Mouse (Mus musculus): ENCODE results near the gene Sgk1. TPM values are rescaled to one million over a fixed set of nuclear protein-coding genes. Genes with fewer than 3 reads are reported as not detected.

The Sgk1 gene
- total RNA-seq, 1 experiment: 217 TPM

DNA sequence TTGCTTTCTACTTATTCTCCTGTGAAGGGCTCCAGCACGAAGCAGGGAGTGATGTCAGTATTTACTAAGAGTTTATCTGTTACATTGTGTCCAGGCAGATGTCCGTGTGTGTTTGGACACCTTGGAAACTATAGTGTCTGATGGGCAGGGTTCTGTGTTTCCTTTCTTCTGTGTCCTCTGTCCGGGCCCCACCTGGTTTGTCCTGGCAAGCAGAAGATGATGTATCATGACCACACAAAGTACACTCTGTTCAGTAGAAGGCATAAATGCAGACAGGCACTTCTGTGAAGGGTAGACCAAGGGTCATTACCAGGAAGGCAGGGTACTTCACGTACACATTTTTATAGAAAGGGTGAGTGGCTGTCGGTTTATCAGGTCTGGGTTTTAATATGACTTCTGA is 122.8 kb downstream of the Sgk1 start:
- H3K4me3 ChIP-seq (ENCODE audit: insufficient read depth in 1 of 2, low read depth in 1 of 2, low read length in 2 of 2, poor library complexity in 1 of 2, severe bottlenecking in 1 of 2): no peak overlapping the region
- H3K36me3 ChIP-seq (ENCODE audit: control insufficient read depth, insufficient read depth, low read length, poor library complexity, severe bottlenecking): peaks cover 5% of the 10 kb centered on the region; the same call in 1 of the 2 replicates
- TF ChIP-seq ZC3H11A (IDR thresholded peaks at IDR 0.05; ENCODE audit: borderline replicate concordance, low read depth, low read length) (no peak), MAFK (IDR thresholded peaks at IDR 0.05; ENCODE audit: insufficient read depth, low read depth, low read length) (no peak), HCFC1 (IDR thresholded peaks at IDR 0.05; ENCODE audit: borderline replicate concordance, insufficient read depth, low read length) (no peak), ZNF384 (IDR thresholded peaks at IDR 0.05; ENCODE audit: low read depth, low read length) (no peak), CHD2 (IDR thresholded peaks at IDR 0.05; ENCODE audit: low read depth, low read length) (no peak)
- in situ Hi-C loops (cut with MboI; ENCODE audit: low sequenced_read_pairs in 2 of 2, unreplicated experiment in 2 of 2): loop anchor here (5.0 to 25.0 kb wide), 5 partner anchors 392 to 622 kb away; partner anchors contain the start of gene 1700020N01Rik (in 1 of the 2)
- 0 out of 4 replicates have a peak, but pooled peaks cover 0 to 2% of the 10 kb centered on the region in 2 experiments for H3K4me1 ChIP-seq (ENCODE audit: control insufficient read depth in 2 of 2, insufficient read depth in 2 of 2, low read length in 2 of 2, poor library complexity in 1 of 2)
- no peaks in the 10 kb centered on the region for H3K9me3 ChIP-seq (ENCODE audit: control insufficient read depth, insufficient read depth, low read depth, low read length)
- no peak for DNase-seq (ENCODE audit: low read depth, low spot score)
- H3K27ac ChIP-seq (ENCODE audit: insufficient read depth, low read depth, low read length, poor library complexity, severe bottlenecking): no peak overlapping the region
- H3K9ac ChIP-seq (ENCODE audit: insufficient read depth, low read depth, low read length, poor library complexity, severe bottlenecking): no peak overlapping the region

DNA sequence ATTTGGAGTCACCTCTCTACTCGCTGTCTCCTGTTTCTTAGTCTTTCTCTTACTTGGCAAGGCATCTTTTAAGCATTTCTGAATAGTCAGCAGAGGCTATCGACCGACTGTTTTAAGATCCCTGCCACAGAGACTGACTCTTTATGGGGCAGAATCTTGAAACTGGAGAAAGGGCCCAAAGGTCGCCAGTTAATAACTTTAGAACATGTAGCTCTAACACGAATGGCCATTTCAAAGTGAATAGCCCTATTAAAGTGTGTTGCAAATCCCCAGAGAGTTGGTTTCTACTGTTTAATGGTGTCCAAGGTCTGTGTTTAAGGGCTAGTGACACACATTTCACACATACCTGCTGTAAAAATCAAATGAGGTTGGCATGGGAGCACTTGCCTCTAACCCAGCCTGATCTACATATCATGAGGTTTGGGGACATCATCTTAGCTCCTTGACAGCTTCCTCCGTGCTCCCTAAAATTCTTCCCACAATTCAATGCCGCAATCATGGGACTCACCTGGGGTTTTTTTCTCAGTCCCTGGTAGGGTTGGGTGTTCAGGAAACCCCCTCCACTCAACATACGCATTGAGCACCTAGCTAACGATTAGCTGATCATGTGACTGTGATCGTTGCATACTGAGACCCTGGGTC is 125.3 kb downstream of the Sgk1 start:
- no peak overlapping the region for H3K27ac ChIP-seq (ENCODE audit: insufficient read depth, low read depth, low read length, poor library complexity, severe bottlenecking)
- no peaks in the 10 kb centered on the region for H3K36me3 ChIP-seq (ENCODE audit: control insufficient read depth, insufficient read depth, low read length, poor library complexity, severe bottlenecking)
- H3K4me1 ChIP-seq (ENCODE audit: control insufficient read depth in 2 of 2, insufficient read depth in 2 of 2, low read length in 2 of 2, poor library complexity in 1 of 2): no peaks in the 10 kb centered on the region
- TF ChIP-seq CHD2 (IDR thresholded peaks at IDR 0.05; ENCODE audit: low read depth, low read length) (no peak), ZC3H11A (IDR thresholded peaks at IDR 0.05; ENCODE audit: borderline replicate concordance, low read depth, low read length) (no peak), HCFC1 (IDR thresholded peaks at IDR 0.05; ENCODE audit: borderline replicate concordance, insufficient read depth, low read length) (no peak), MAFK (IDR thresholded peaks at IDR 0.05; ENCODE audit: insufficient read depth, low read depth, low read length) (no peak), ZNF384 (IDR thresholded peaks at IDR 0.05; ENCODE audit: low read depth, low read length) (no peak)
- H3K9me3 ChIP-seq (ENCODE audit: control insufficient read depth, insufficient read depth, low read depth, low read length): no peaks in the 10 kb centered on the region
- in situ Hi-C loops (cut with MboI; ENCODE audit: low sequenced_read_pairs in 2 of 2, unreplicated experiment in 2 of 2): loop anchor here (5.0 to 25.0 kb wide), 5 partner anchors 395 to 625 kb away; partner anchors contain the start of gene 1700020N01Rik (in 1 of the 2)
- H3K4me3 ChIP-seq (ENCODE audit: insufficient read depth in 1 of 2, low read depth in 1 of 2, low read length in 2 of 2, poor library complexity in 1 of 2, severe bottlenecking in 1 of 2): no peak overlapping the region
- H3K9ac ChIP-seq (ENCODE audit: insufficient read depth, low read depth, low read length, poor library complexity, severe bottlenecking): no peak overlapping the region
- no peak for DNase-seq (ENCODE audit: low read depth, low spot score)

DNA sequence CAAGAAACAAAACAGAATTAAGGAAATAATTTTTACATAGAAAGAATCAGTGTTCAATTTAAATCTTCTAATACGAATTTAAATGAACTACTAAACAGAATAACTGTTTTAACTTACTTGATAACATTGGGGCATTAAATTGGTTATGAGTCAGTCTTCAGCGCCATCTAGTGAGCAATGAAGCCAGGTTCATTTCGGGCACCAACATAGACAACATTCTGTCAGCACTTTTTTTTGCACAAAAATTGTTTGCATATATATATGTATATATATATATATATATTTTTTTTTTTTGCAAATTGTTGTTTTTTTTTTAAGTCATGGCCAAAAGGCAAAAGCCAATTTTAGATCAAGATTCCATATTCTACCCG is 125.8 kb downstream of the Sgk1 start:
- Histone ChIP-seq H3K36me3 (ENCODE audit: control insufficient read depth, insufficient read depth, low read length, poor library complexity, severe bottlenecking) (no peaks in the 10 kb centered on the region), H3K4me1 (ENCODE audit: control insufficient read depth in 2 of 2, insufficient read depth in 2 of 2, low read length in 2 of 2, poor library complexity in 1 of 2) (no peaks in the 10 kb centered on the region), H3K9me3 (ENCODE audit: control insufficient read depth, insufficient read depth, low read depth, low read length) (no peaks in the 10 kb centered on the region), H3K9ac (ENCODE audit: insufficient read depth, low read depth, low read length, poor library complexity, severe bottlenecking) (no peak overlapping the region), H3K4me3 (ENCODE audit: insufficient read depth in 1 of 2, low read depth in 1 of 2, low read length in 2 of 2, poor library complexity in 1 of 2, severe bottlenecking in 1 of 2) (no peak overlapping the region), H3K27ac (ENCODE audit: insufficient read depth, low read depth, low read length, poor library complexity, severe bottlenecking) (no peak overlapping the region)
- TF ChIP-seq HCFC1 (IDR thresholded peaks at IDR 0.05; ENCODE audit: borderline replicate concordance, insufficient read depth, low read length) (no peak), ZC3H11A (IDR thresholded peaks at IDR 0.05; ENCODE audit: borderline replicate concordance, low read depth, low read length) (peak; percentile 92), CHD2 (IDR thresholded peaks at IDR 0.05; ENCODE audit: low read depth, low read length) (no peak), ZNF384 (IDR thresholded peaks at IDR 0.05; ENCODE audit: low read depth, low read length) (peak; percentile 36; the same call in 1 of the 2 replicates), MAFK (IDR thresholded peaks at IDR 0.05; ENCODE audit: insufficient read depth, low read depth, low read length) (peak; percentile 48; the same call in 1 of the 2 replicates)
- in situ Hi-C loops (cut with MboI; ENCODE audit: low sequenced_read_pairs in 2 of 2, unreplicated experiment in 2 of 2): loop anchor here (5.0 to 25.0 kb wide), 5 partner anchors 395 to 625 kb away; partner anchors contain the start of gene 1700020N01Rik (in 1 of the 2)
- DNase-seq (ENCODE audit: low read depth, low spot score): no peak

DNA sequence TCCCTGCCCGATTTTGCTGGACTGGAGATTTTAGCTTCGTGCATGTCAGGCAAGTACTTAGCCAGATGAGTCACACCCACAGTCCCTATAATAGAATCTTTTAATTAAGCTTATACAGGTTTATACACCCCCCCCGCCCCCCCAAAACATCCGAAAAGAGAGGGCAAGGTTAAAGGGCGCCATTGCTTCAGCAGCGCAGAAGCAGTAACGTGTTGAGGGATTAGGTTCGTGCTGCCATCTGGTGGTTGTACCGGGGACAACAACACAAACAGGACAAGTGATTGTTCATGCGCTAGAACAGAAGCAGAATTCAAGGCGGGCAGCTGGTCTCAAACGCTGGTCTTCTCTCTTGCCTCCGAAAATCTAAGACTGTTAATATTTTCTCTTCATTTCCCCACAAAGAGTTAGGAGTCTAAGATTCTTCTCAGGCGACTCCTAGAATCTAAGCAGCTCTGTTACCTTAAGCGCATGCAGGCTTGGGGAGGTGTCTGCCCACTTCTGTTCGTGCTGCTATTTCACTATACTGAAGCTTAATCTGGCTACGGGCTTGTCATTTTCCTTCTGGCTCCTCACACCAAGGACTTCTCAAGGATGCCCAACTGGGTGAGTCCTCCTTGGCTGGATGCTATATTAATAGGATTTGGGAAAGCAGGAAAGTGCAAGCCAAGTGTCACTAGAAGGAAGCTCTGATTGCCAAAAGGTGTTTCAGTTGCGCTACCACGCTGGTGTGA is 128.3 kb downstream of the Sgk1 start:
- Histone ChIP-seq H3K27ac (ENCODE audit: insufficient read depth, low read depth, low read length, poor library complexity, severe bottlenecking) (no peak overlapping the region), H3K9me3 (ENCODE audit: control insufficient read depth, insufficient read depth, low read depth, low read length) (no peaks in the 10 kb centered on the region), H3K4me3 (ENCODE audit: insufficient read depth in 1 of 2, low read depth in 1 of 2, low read length in 2 of 2, poor library complexity in 1 of 2, severe bottlenecking in 1 of 2) (no peak overlapping the region), H3K9ac (ENCODE audit: insufficient read depth, low read depth, low read length, poor library complexity, severe bottlenecking) (no peak overlapping the region), H3K36me3 (ENCODE audit: control insufficient read depth, insufficient read depth, low read length, poor library complexity, severe bottlenecking) (no peaks in the 10 kb centered on the region), H3K4me1 (ENCODE audit: control insufficient read depth in 2 of 2, insufficient read depth in 2 of 2, low read length in 2 of 2, poor library complexity in 1 of 2) (no peaks in the 10 kb centered on the region)
- TF ChIP-seq ZNF384 (IDR thresholded peaks at IDR 0.05; ENCODE audit: low read depth, low read length) (no peak), ZC3H11A (IDR thresholded peaks at IDR 0.05; ENCODE audit: borderline replicate concordance, low read depth, low read length) (peak; percentile 95)
- DNase-seq (ENCODE audit: low read depth, low spot score): no peak
- in situ Hi-C loops (cut with MboI; ENCODE audit: low sequenced_read_pairs in 2 of 2, unreplicated experiment in 2 of 2): loop anchor here in 1 of 2 experiments (25.0 kb wide), 1 partner anchor 398 kb away; no protein-coding TSS in a partner anchor

Data from ES-E14 (cell line).